Comparison of ENCODE assay signal across 20 mouse cellular contexts in genomic region chr6:34902578-34902977, GRCm38 (mm10). TPM values are rescaled to one million over a fixed set of nuclear protein-coding genes. Genes with fewer than 3 reads are reported as not detected.
DNase-seq lines count a peak whose midpoint lies in the region; ATAC-seq and TF ChIP-seq lines count a peak whose summit lies in the region.
"Had no signal": no experiment of that assay in that cellular context is flagged by ENCODE, and none has a peak within 500 bp of the region (broad histone marks: within the 10 kb centered on the region; RNA-seq: fewer than 3 reads in every experiment).

No protein-coding gene starts in this region.

- no peak for ATAC-seq in heart, postnatal 0 days (ENCODE audit: insufficient read depth, low read depth)

- H3K9me3 ChIP-seq in heart, postnatal 0 days (replicated peaks; ENCODE audit: control insufficient read depth, low read length), result no peaks in the 10 kb centered on the region
- H3K9me3 ChIP-seq: embryonic facial prominence, embryonic 12.5 days; hindbrain, embryonic 10.5 days had no signal

- peaks cover 41% of the 10 kb centered on the region for H3K4me1 ChIP-seq in heart, postnatal 0 days (ENCODE audit: control insufficient read depth, insufficient read depth)
- H3K4me1 ChIP-seq: embryonic facial prominence, embryonic 12.5 days had no signal

- H3K36me3 ChIP-seq in heart, postnatal 0 days (replicated peaks; ENCODE audit: control insufficient read depth, insufficient read depth, low read length), result peaks cover 38% of the 10 kb centered on the region

- H3K27ac ChIP-seq in heart, postnatal 0 days (ENCODE audit: low read depth), result peak overlapping the region; percentile 52
- H3K27ac ChIP-seq: embryonic facial prominence, embryonic 12.5 days; hindbrain, embryonic 10.5 days had no signal

- intact Hi-C loops in heart, postnatal 14 days (cut with DNase I), result no loop called here
- intact Hi-C loops in left cerebral cortex, postnatal 10 days (cut with DNase I), result no loop called here

- no peak for DNase-seq in heart, postnatal 0 days (ENCODE audit: low spot score)
- DNase-seq in heart, postnatal 14 days, result no peak
- DNase-seq in B cell, adult 2 months, result peak; percentile 25 to 26
- peak; percentile 19 for DNase-seq in CD4-positive, CD25-positive, alpha-beta regulatory T cell, adult 2 months (ENCODE audit: low read depth, low spot score)
- DNase-seq in lung, postnatal 25 days (ENCODE audit: low spot score), result peak; percentile 63
- no peak for DNase-seq in left cerebral cortex, postnatal 10 days (ENCODE audit: extremely low spot score in 1 of 2, low spot score in 2 of 2)
- DNase-seq in ovary, postnatal 14 days (ENCODE audit: low spot score), result no peak
- DNase-seq: gastrocnemius, postnatal 10 days; kidney, postnatal 10 days; liver; right cerebral cortex, postnatal 25 days had no signal

- no peak overlapping the region for H3K4me3 ChIP-seq in heart, postnatal 0 days (ENCODE audit: low read depth, low read length)
- H3K4me3 ChIP-seq: embryonic facial prominence, embryonic 12.5 days; hindbrain, embryonic 10.5 days had no signal

- H3K9ac ChIP-seq in heart, postnatal 0 days (replicated peaks; ENCODE audit: low read depth, low read length), result no peak overlapping the region
- H3K9ac ChIP-seq: embryonic facial prominence, embryonic 12.5 days had no signal

- H3K4me2 ChIP-seq in heart, postnatal 0 days (ENCODE audit: low read depth, low read length), result peak overlapping the region; percentile 18; the same call in 1 of the 2 replicates
- H3K4me2 ChIP-seq: embryonic facial prominence, embryonic 12.5 days had no signal

- whole genome bisulfite sequencing in heart, postnatal 0 days, result 68% methylated on average over 7 of the region's 7 CpGs

- no peak for TF ChIP-seq CTCF in heart, postnatal 0 days (IDR thresholded peaks at IDR 0.05; ENCODE audit: low read depth)

- no peak for TF ChIP-seq EP300 in heart, postnatal 0 days (IDR thresholded peaks at IDR 0.05; ENCODE audit: low read depth)

- no peaks in the 10 kb centered on the region for H3K27me3 ChIP-seq in heart, postnatal 0 days (ENCODE audit: control insufficient read depth, insufficient read depth, low read length)
- H3K27me3 ChIP-seq: embryonic facial prominence, embryonic 12.5 days had no signal

RNA-seq across cellular contexts. Expression of gene Wdr91, which starts 8.1 kb away (rescaled TPM):
- 24.9 and 25.2 TPM in 2 replicates for total RNA-seq in heart, postnatal 0 days (2014; rRNA removed; ENCODE audit: low replicate concordance)
- 7.7 and 8.6 TPM in 2 replicates for polyA plus RNA-seq in heart, postnatal 0 days (2015; fragmentation: Nextera tagmentation; extraction: Ambion mirVana)
- 10 to 100 TPM; 13.3 to 15.9 TPM for total RNA-seq in heart, postnatal 14 days (2021)
- 10 to 100 TPM; 30.1 to 32.6 TPM for total RNA-seq in left cerebral cortex, postnatal 10 days (2021)

RNA-seq across cellular contexts. Expression of gene Stra8, which starts 17.4 kb away (rescaled TPM):
- total RNA-seq in heart, postnatal 0 days (2014; rRNA removed; ENCODE audit: low replicate concordance), result not detected in 2 replicates
- polyA plus RNA-seq in heart, postnatal 0 days (2015; fragmentation: Nextera tagmentation; extraction: Ambion mirVana), result not detected in 2 replicates
- total RNA-seq in heart, postnatal 14 days (2021), result not detected
- not detected for total RNA-seq in left cerebral cortex, postnatal 10 days (2021)
- total RNA-seq: common myeloid progenitor, adult 5-6 weeks; gastrocnemius, postnatal 10 days; layer of hippocampus, postnatal 14 days; left cerebral cortex, postnatal 25 days; megakaryocyte-erythroid progenitor cell, adult 5-6 weeks; midbrain, postnatal 0 days had no signal
- polyA plus RNA-seq: embryonic facial prominence, embryonic 12.5 days; hindbrain, embryonic 10.5 days; inflammation-experienced regulatory T-cells, adult 6 months; midbrain, postnatal 0 days; neural tube, embryonic 11.5 days had no signal

RNA-seq across cellular contexts. Expression of gene Cyren, which starts 24.7 kb away (rescaled TPM):
- total RNA-seq in heart, postnatal 0 days (2014; rRNA removed; ENCODE audit: low replicate concordance), result 1.7 and 6.3 TPM in 2 replicates
- 6.1 and 6.3 TPM in 2 replicates for polyA plus RNA-seq in heart, postnatal 0 days (2015; fragmentation: Nextera tagmentation; extraction: Ambion mirVana)
- total RNA-seq in heart, postnatal 14 days (2021), result 1 to 10 TPM; 5.9 to 7.1 TPM
- total RNA-seq in left cerebral cortex, postnatal 10 days (2021), result 1 to 10 TPM; 3.6 to 5.0 TPM

RNA-seq across cellular contexts. Expression of gene Tmem140, which starts 39.6 kb away (rescaled TPM):
- 7.7 and 10.6 TPM in 2 replicates for total RNA-seq in heart, postnatal 0 days (2014; rRNA removed; ENCODE audit: low replicate concordance)
- 5.3 and 6.1 TPM in 2 replicates for polyA plus RNA-seq in heart, postnatal 0 days (2015; fragmentation: Nextera tagmentation; extraction: Ambion mirVana)
- 10 to 100 TPM; 19.4 to 28.1 TPM for total RNA-seq in heart, postnatal 14 days (2021)
- 1 to 10 TPM; 1.2 to 2.1 TPM for total RNA-seq in left cerebral cortex, postnatal 10 days (2021)

Comparison
In these comparisons a context has a peak if more than half of its experiments do, and no peak if none do; other contexts are left out.
1. DNase-seq: peak in B cell, adult 2 months (2 of 2), CD4-positive, CD25-positive, alpha-beta regulatory T cell, adult 2 months (single experiment) and lung, postnatal 25 days (single experiment); none in heart, postnatal 0 days (single experiment), heart, postnatal 14 days (0 of 2), left cerebral cortex, postnatal 10 days (0 of 2) and ovary, postnatal 14 days (single experiment).